Mouse (Mus musculus) megakaryocyte-erythroid progenitor cell, adult 5-6 weeks (primary cell): Measurements from ENCODE around the gene Smad5. TPM values are rescaled to one million over a fixed set of nuclear protein-coding genes. Genes with fewer than 3 reads are reported as not detected.

Experiments used
- ATAC-seq: replicated peaks from 2 replicates; pipeline ENCODE4 v1.8.0; 2016; ENCODE audit warnings: mild to moderate bottlenecking, inconsistent platforms; ENCODE audit not compliant: severe bottlenecking, poor library complexity, low FRiP score, low TSS enrichment
- total RNA-seq, 2 experiments: library from RNA; stranded (forward) in 1 of 2; stranded (reverse) in 1 of 2; fragments of 200-1000, 215-1000 nt in 1 of 2; fragments of >200 nt in 1 of 2; fragmentation: Nextera tagmentation in 1 of 2; gene quantifications; 2 replicates each; pipeline ENCODE4 v1.2.3; 2014 to 2017

The Smad5 gene
- total RNA-seq, 2 experiments from 2014 or later = 23.9 to 27.7 TPM

- no peak for ATAC-seq
Measured at GRCm38 (mm10) chr13:56782621-56783020, 79.8 kb downstream of the Smad5 start.

GRCm38 (mm10) chr13:56790683-56791082 lies 87.9 kb downstream of the Smad5 start:
- no peak for ATAC-seq

Other genes starting within 250 kb of the Smad5 start
- gene Il9, start 220.8 kb upstream of the Smad5 start, total RNA-seq (2014; fragmentation: Nextera tagmentation) = not detected in 2 replicates
- not detected in 2 replicates for gene Il9, start 220.8 kb upstream of the Smad5 start, total RNA-seq (2017)
- gene Fbxl21, start 180.5 kb upstream of the Smad5 start, total RNA-seq (2014; fragmentation: Nextera tagmentation) = not detected in 2 replicates
- not detected in 2 replicates for gene Fbxl21, start 180.5 kb upstream of the Smad5 start, total RNA-seq (2017)
- gene Lect2, start 154.5 kb upstream of the Smad5 start, total RNA-seq (2014; fragmentation: Nextera tagmentation) = not detected in 2 replicates
- gene Lect2, start 154.5 kb upstream of the Smad5 start, total RNA-seq (2017) = not detected in 2 replicates
- 0.28 TPM in 1 of 2 replicates, not detected in the other for gene Tgfbi, start 93.5 kb upstream of the Smad5 start, total RNA-seq (2014; fragmentation: Nextera tagmentation)
- 0.72 and 1.5 TPM in 2 replicates for gene Tgfbi, start 93.5 kb upstream of the Smad5 start, total RNA-seq (2017)
- not detected in 2 replicates for gene Gm45623, start 50.8 kb downstream of the Smad5 start, total RNA-seq (2014; fragmentation: Nextera tagmentation)
- not detected in 2 replicates for gene Gm45623, start 50.8 kb downstream of the Smad5 start, total RNA-seq (2017)
- not detected in 2 replicates for gene Trpc7, start 193.0 kb downstream of the Smad5 start, total RNA-seq (2014; fragmentation: Nextera tagmentation)
- gene Trpc7, start 193.0 kb downstream of the Smad5 start, total RNA-seq (2017) = not detected in 2 replicates